Mouse (Mus musculus) cerebellum, adult 2 months (tissue): ENCODE data around the gene Scamp4. TPM values are rescaled to one million over a fixed set of nuclear protein-coding genes. Genes with fewer than 3 reads are reported as not detected.
"Not testable (repeated sequence)": the region's sequence is repeated elsewhere in the genome, so short reads cannot be mapped to it uniquely, and the experiment has no call there.

Experiments
- DNase-seq, 2 experiments: peaks; one replicate each; pipeline ENCODE4 v3.0.0; 2021
- H3K27ac ChIP-seq: fragments of 200-500 bp; 2 replicates; pipeline ENCODE4 v1.5.1; 2012; ENCODE audit warnings: low read length, control low read depth, inconsistent platforms; ENCODE audit not compliant: insufficient read depth
- H3K27me3 ChIP-seq: fragments of 200-500 bp; 2 replicates; pipeline ENCODE4 v1.6.1; 2012; ENCODE audit warnings: inconsistent platforms, mild to moderate bottlenecking, low read length, moderate library complexity; ENCODE audit not compliant: control insufficient read depth, insufficient read depth
- H3K4me1 ChIP-seq: fragments of 200-500 bp; 2 replicates; pipeline ENCODE4 v1.6.1; 2011; ENCODE audit warnings: low read length; ENCODE audit not compliant: control insufficient read depth, insufficient read depth
- H3K4me3 ChIP-seq: fragments of 200-500 bp; replicated peaks from 2 replicates; pipeline ENCODE3; 2011; ENCODE audit warnings: mild to moderate bottlenecking, low read depth, low read length, control low read depth; ENCODE audit not compliant: insufficient read depth
- CTCF ChIP-seq: fragments of 200-500 bp; IDR thresholded peaks from 2 replicates; pipeline ENCODE4 v1.5.1; 2011; ENCODE audit warnings: low read depth, mild to moderate bottlenecking, control low read depth, low read length, moderate library complexity, borderline replicate concordance; ENCODE audit not compliant: insufficient read depth
- POLR2A ChIP-seq: fragments of 200-500 bp; IDR thresholded peaks from 2 replicates; pipeline ENCODE4 v1.6.1; 2011; ENCODE audit warnings: low read length, control low read depth, borderline replicate concordance; ENCODE audit not compliant: insufficient read depth
- WGBS: fragments of 180-500 bp; shearing (Covaris S2); methylation state at CpG from one replicate; pipeline ENCODE4 v1.1.7; 2018; 5-methylcytosine and 5-hydroxymethylcytosine counted together
- polyA plus RNA-seq: library from polyadenylated mRNA; depleted of rRNA; stranded (reverse); fragments of >200 nt; gene quantifications from 2 replicates; pipeline ENCODE4 v1.2.3, GENCODE M21; 2012

Gene Scamp4
- polyA plus RNA-seq, 1 experiment, result 57.9 TPM

GRCm38 (mm10) chr10:80635345-80635744 is 32.7 kb downstream of the Scamp4 start:
- H3K4me1 ChIP-seq, result peaks cover 13% of the 10 kb centered on the region
- 86% methylated on average over 6 of the region's 6 CpGs for WGBS
- H3K27me3 ChIP-seq, result no peaks in the 10 kb centered on the region
- TF ChIP-seq POLR2A, result no peak
- TF ChIP-seq CTCF, result no peak
- DNase-seq, result no peak
- no peak overlapping the region for H3K27ac ChIP-seq
- H3K4me3 ChIP-seq, result no peak overlapping the region

- TF ChIP-seq CTCF, result no peak
- no peak for TF ChIP-seq POLR2A
- Histone ChIP-seq H3K27me3 (no peaks in the 10 kb centered on the region), H3K27ac (no peak overlapping the region), H3K4me1 (peaks cover 31% of the 10 kb centered on the region), H3K4me3 (no peak overlapping the region)
- WGBS, result 77% methylated on average over 10 of the region's 10 CpGs
- DNase-seq, result no peak
These were observed 44.3 kb downstream of the Scamp4 start for GRCm38 (mm10) chr10:80646936-80647335.

GRCm38 (mm10) chr10:80649910-80650309 is 47.2 kb downstream of the Scamp4 start:
- DNase-seq, H3K27me3 ChIP-seq, H3K4me3 ChIP-seq: not testable (repeated sequence)
- H3K27ac ChIP-seq, result peak overlapping the region; percentile 8
- WGBS, result 80% methylated on average over 6 of the region's 6 CpGs
- peaks cover 38% of the 10 kb centered on the region for H3K4me1 ChIP-seq

GRCm38 (mm10) chr10:80650392-80650791 is 47.7 kb downstream of the Scamp4 start:
- DNase-seq, result no peak
- peaks cover 43% of the 10 kb centered on the region for H3K4me1 ChIP-seq
- 27% methylated on average over 10 of the region's 10 CpGs for WGBS
- peak overlapping the region; percentile 8 for H3K27ac ChIP-seq
- TF ChIP-seq CTCF (no peak), POLR2A (no peak)
- no peak overlapping the region for H3K4me3 ChIP-seq
- H3K27me3 ChIP-seq, result no peaks in the 10 kb centered on the region

GRCm38 (mm10) chr10:80653156-80653720 is 50.6 kb downstream of the Scamp4 start:
- Histone ChIP-seq H3K4me1 (peaks cover 43% of the 10 kb centered on the region), H3K4me3 (no peak overlapping the region), H3K27me3 (no peaks in the 10 kb centered on the region), H3K27ac (0 out of 2 replicates have a peak overlapping the region, but pooled peaks have one; percentile 22)
- WGBS, result 21% methylated on average over 6 of the region's 6 CpGs
- TF ChIP-seq CTCF (no peak), POLR2A (no peak)
- no peak for DNase-seq

GRCm38 (mm10) chr10:80654866-80655265 is 52.2 kb downstream of the Scamp4 start:
- H3K27me3 ChIP-seq, result no peaks in the 10 kb centered on the region
- 8% methylated on average over 6 of the region's 6 CpGs for WGBS
- TF ChIP-seq CTCF, result no peak
- TF ChIP-seq POLR2A, result no peak
- H3K4me1 ChIP-seq, result peaks cover 32% of the 10 kb centered on the region
- peak overlapping the region; percentile 2 for H3K4me3 ChIP-seq
- no peak overlapping the region for H3K27ac ChIP-seq
- no peak for DNase-seq

- WGBS, result 2% methylated on average over 12 of the region's 12 CpGs
- no peak for TF ChIP-seq POLR2A
- TF ChIP-seq CTCF, result no peak
- H3K4me1 ChIP-seq, result peaks cover 25% of the 10 kb centered on the region
These were observed 52.9 kb downstream of the Scamp4 start for GRCm38 (mm10) chr10:80655406-80656129.

GRCm38 (mm10) chr10:80656130-80656862 is 53.6 kb downstream of the Scamp4 start:
- Histone ChIP-seq H3K4me3 (peak overlapping the region; percentile 74), H3K27me3 (no peaks in the 10 kb centered on the region), H3K4me1 (peaks cover 19% of the 10 kb centered on the region), H3K27ac (peak overlapping the region; percentile 60)
- WGBS, result 1% methylated on average over 68 of the region's 72 CpGs
- DNase-seq, result peak; percentile 95 to 97
- TF ChIP-seq CTCF, result no peak
- TF ChIP-seq POLR2A, result peak; percentile 35; the same call in 1 of the 2 replicates

More at GRCm38 (mm10) chr10:80655406-80656129, 52.9 kb downstream of the Scamp4 start:
- peak in 1 of 2 experiments; percentile 25 for DNase-seq
- H3K27me3 ChIP-seq, result no peaks in the 10 kb centered on the region
- peak overlapping the region; percentile 58 for H3K4me3 ChIP-seq
- H3K27ac ChIP-seq, result peak overlapping the region; percentile 31; the same call in 1 of the 2 replicates
